Mouse (Mus musculus): Measurements from ENCODE around the gene Acap1. TPM values are rescaled to one million over a fixed set of nuclear protein-coding genes. Genes with fewer than 3 reads are reported as not detected.
"Not testable (repeated sequence)": the region's sequence is repeated elsewhere in the genome, so short reads cannot be mapped to it uniquely, and the experiment has no call there.

Gene Acap1
- polyA plus RNA-seq, 1 experiment from 2014 or later, result 0.83 TPM

DNA sequence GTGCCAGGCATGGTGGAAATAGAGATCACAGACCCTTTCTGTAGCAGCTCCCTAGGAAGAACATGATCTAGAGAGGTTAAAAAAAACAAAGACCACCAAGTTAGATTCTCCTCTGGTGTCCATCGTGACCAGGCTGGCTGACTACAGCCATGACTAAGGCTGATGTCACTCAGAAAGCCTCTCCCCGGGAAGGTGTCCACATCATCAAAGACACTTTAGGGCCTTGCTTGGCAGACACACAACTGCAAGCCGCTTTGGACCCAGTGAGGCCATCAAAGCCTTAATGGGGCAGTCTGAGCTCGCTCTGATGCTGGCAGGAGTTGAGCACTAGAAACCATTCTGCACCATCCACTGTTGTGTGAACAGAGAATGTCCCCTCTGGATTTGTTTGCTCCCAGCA is 22.9 kb downstream of the Acap1 start:
- TF ChIP-seq CTCF (IDR thresholded peaks at IDR 0.05; ENCODE audit: low read depth), result no peak
- H3K27ac ChIP-seq (ENCODE audit: low read depth), result no peak overlapping the region
- H3K4me2 ChIP-seq, result no peak overlapping the region
- H3K4me1 ChIP-seq (ENCODE audit: insufficient read depth), result peaks cover 6% of the 10 kb centered on the region; the same call in 1 of the 2 replicates
- no peaks in the 10 kb centered on the region for H3K36me3 ChIP-seq (ENCODE audit: insufficient read depth)
- no peaks in the 10 kb centered on the region for H3K27me3 ChIP-seq (ENCODE audit: insufficient read depth, low read length)
- DNase-seq (no peak), ATAC-seq (ENCODE audit: insufficient read depth) (no peak)
- no peak overlapping the region for H3K4me3 ChIP-seq (ENCODE audit: low read depth, low read length)
- 75% methylated on average over 4 of the region's 4 CpGs for WGBS
- H3K9me3 ChIP-seq (ENCODE audit: low read depth, low read length), result no peaks in the 10 kb centered on the region
- no peak overlapping the region for H3K9ac ChIP-seq

DNA sequence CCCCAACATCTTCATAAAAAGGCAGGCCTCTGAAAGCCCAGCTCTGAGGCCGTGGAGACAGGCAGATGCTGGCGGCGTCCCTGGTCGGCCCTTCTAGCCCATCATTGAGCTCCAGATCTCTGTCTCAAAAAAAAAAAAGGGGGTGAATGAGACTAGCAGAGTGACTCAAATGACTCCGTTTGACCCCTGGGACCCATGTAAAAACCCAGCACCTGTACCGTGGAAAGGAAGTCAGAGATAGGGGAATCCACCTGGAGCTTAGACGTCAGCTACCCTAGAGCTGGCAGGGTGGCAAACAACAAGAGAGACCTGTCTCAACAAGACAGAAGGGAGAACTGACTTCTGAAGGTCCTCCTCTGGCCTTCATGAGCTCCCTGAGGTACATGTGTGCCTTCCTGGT is 23.5 kb downstream of the Acap1 start:
- Histone ChIP-seq H3K9me3 (ENCODE audit: low read depth, low read length) (no peaks in the 10 kb centered on the region), H3K4me2 (no peak overlapping the region), H3K27ac (ENCODE audit: low read depth) (no peak overlapping the region), H3K9ac (no peak overlapping the region), H3K27me3 (ENCODE audit: insufficient read depth, low read length) (no peaks in the 10 kb centered on the region), H3K36me3 (ENCODE audit: insufficient read depth) (no peaks in the 10 kb centered on the region), H3K4me3 (ENCODE audit: low read depth, low read length) (no peak overlapping the region), H3K4me1 (ENCODE audit: insufficient read depth) (peaks cover 6% of the 10 kb centered on the region; the same call in 1 of the 2 replicates)
- ATAC-seq (ENCODE audit: insufficient read depth), result no peak
- no peak for DNase-seq
- WGBS, result 83% methylated on average over 7 of the region's 7 CpGs
- no peak for TF ChIP-seq CTCF (IDR thresholded peaks at IDR 0.05; ENCODE audit: low read depth)

DNA sequence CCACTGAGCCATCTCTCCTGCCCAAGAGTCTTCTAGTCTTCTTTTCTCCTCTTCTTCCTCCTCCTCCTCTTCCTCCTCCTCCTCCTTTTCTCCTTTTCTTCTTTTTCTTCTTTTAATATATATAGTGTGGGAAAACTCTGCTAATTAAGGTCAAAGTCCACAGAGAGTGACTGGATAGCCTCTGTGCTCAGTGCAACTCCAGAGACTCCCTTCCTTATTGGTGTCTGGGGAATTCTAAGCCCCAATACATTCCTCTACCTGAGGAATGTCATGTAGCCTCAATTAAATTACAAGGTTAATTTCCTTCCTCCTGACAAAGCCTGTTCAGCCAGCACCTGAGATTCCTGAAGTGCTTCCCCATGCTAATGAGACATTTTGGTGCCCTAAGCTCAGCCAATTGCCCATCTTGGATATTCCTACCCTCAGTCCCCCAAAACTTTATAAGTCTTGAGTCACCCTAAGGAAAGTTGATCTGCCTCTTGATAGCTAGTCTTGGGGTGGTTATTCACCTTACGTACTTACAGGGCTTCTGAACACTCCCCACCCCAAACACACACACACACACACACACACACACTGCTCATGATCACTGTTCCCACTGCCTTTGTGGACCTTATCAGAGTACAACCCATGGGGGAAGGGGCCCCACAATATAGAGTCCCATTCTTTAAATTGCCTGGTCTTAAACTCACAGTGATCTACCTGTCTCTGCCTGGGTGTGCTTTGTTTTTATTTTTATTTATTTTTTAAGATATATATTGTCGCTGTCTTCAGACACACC is 24.9 kb downstream of the Acap1 start:
- H3K27ac ChIP-seq (ENCODE audit: low read depth), result no peak overlapping the region
- no peak for TF ChIP-seq CTCF (IDR thresholded peaks at IDR 0.05; ENCODE audit: low read depth)
- no peak overlapping the region for H3K9ac ChIP-seq
- H3K27me3 ChIP-seq (ENCODE audit: insufficient read depth, low read length), result no peaks in the 10 kb centered on the region
- 82% methylated on average over 2 of the region's 2 CpGs for WGBS
- no peaks in the 10 kb centered on the region for H3K36me3 ChIP-seq (ENCODE audit: insufficient read depth)
- ATAC-seq (ENCODE audit: insufficient read depth), result no peak
- H3K4me1 ChIP-seq (ENCODE audit: insufficient read depth), result no peaks in the 10 kb centered on the region
- no peak overlapping the region for H3K4me3 ChIP-seq (ENCODE audit: low read depth, low read length)
- H3K4me2 ChIP-seq, result no peak overlapping the region
- DNase-seq, result no peak
- no peaks in the 10 kb centered on the region for H3K9me3 ChIP-seq (ENCODE audit: low read depth, low read length)

DNA sequence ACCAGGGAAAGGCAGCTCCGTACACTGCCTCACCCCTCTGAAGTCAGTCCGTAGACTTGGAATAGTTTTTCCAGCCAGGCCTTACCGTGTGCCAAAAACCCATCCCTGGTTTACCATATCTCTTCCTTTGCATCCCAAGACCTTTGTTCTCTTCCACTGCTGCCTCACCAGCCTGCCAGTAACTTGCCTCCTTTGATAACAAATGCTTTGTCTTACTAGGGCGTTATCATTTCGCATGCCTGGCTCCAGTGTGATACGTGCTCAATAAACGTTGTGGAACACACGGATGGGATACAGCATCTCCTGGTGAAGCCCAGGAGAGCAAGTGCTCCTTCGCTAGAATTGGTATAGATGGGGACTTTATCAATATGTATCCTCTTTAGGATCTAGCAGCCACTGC is 28.0 kb downstream of the Acap1 start:
- Histone ChIP-seq H3K27me3 (ENCODE audit: insufficient read depth, low read length) (no peaks in the 10 kb centered on the region), H3K36me3 (ENCODE audit: insufficient read depth) (no peaks in the 10 kb centered on the region), H3K4me2 (no peak overlapping the region), H3K9ac (no peak overlapping the region), H3K9me3 (ENCODE audit: low read depth, low read length) (no peaks in the 10 kb centered on the region), H3K27ac (ENCODE audit: low read depth) (no peak overlapping the region), H3K4me3 (ENCODE audit: low read depth, low read length) (no peak overlapping the region), H3K4me1 (ENCODE audit: insufficient read depth) (no peaks in the 10 kb centered on the region)
- no peak for TF ChIP-seq CTCF (IDR thresholded peaks at IDR 0.05; ENCODE audit: low read depth)
- ATAC-seq (ENCODE audit: insufficient read depth) (no peak), DNase-seq (no peak)
- whole genome bisulfite sequencing, result 56% methylated on average over 9 of the region's 9 CpGs

DNA sequence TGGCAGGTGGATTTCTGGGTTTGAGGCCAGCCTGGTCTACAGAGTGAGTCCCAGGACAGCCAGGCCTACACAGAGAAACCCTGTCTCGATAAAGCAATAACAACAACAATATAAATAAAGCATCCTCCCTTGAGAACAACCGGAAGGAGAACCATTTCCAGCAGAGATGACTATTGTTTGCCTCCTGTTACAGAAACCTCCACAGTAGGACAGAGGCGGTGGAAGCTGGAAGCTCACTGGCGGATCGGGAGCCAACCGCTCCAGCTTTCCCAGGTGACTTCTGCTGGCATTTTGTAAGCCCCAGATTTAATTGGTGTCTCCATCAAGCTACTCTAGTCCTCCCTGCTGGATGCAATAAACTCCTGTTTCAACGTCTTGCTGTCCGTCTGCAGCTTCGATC is 29.8 kb downstream of the Acap1 start:
- 79% methylated on average over 9 of the region's 9 CpGs for WGBS
- no peak overlapping the region for H3K27ac ChIP-seq (ENCODE audit: low read depth)
- H3K4me1 ChIP-seq (ENCODE audit: insufficient read depth), result no peaks in the 10 kb centered on the region
- no peak overlapping the region for H3K4me3 ChIP-seq (ENCODE audit: low read depth, low read length)
- no peak overlapping the region for H3K4me2 ChIP-seq
- DNase-seq (no peak), ATAC-seq (ENCODE audit: insufficient read depth) (no peak)
- TF ChIP-seq CTCF (IDR thresholded peaks at IDR 0.05; ENCODE audit: low read depth), result no peak
- no peak overlapping the region for H3K9ac ChIP-seq
- H3K36me3 ChIP-seq (ENCODE audit: insufficient read depth), result no peaks in the 10 kb centered on the region
- H3K9me3 ChIP-seq (ENCODE audit: low read depth, low read length), result no peaks in the 10 kb centered on the region
- H3K27me3 ChIP-seq (ENCODE audit: insufficient read depth, low read length), result no peaks in the 10 kb centered on the region

DNA sequence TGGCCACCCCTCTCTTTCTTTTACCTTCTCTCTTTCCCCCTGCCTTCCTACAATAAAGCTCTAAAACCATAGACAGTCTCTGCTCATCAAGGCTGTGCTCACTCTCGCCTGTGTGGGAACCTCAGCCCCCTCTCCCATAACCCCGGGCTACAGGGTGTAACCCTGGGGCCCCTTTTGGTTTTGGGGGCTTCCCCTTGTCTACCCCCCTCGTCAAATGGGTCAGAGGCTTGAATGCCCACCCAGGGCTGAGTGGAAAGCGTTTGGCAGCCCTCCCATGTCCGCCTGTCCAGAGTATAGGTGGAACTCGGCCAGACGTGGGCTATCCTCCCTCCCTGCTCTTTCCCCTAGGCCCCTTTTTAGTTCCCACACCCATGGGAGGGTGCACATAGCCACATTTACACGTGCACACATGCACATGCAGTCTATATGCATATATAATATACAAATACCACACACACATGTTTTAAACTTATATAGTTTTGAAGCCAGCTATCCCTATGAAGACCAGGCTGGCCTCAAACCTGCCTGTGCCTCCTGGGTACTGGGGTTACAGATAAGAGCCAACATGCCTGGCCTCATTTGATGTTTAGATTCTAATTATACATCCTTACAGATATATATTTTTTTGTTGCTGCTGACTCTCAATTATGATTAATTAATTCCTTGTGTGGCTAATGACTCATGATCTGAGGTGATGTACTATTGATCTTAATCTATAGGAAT is 31.0 kb downstream of the Acap1 start:
- Histone ChIP-seq H3K4me3 (ENCODE audit: low read depth, low read length) (no peak overlapping the region), H3K27ac (ENCODE audit: low read depth) (no peak overlapping the region; the same call in 1 of the 2 replicates), H3K27me3 (ENCODE audit: insufficient read depth, low read length) (peaks cover under 1% of the 10 kb centered on the region; the same call in 1 of the 2 replicates), H3K36me3 (ENCODE audit: insufficient read depth) (no peaks in the 10 kb centered on the region), H3K9me3 (ENCODE audit: low read depth, low read length) (no peaks in the 10 kb centered on the region), H3K9ac (no peak overlapping the region), H3K4me2 (no peak overlapping the region), H3K4me1 (ENCODE audit: insufficient read depth) (no peaks in the 10 kb centered on the region)
- ATAC-seq (ENCODE audit: insufficient read depth) (no peak), DNase-seq (no peak)
- TF ChIP-seq CTCF (IDR thresholded peaks at IDR 0.05; ENCODE audit: low read depth), result no peak
- 40% methylated on average over 8 of the region's 8 CpGs for WGBS

DNA sequence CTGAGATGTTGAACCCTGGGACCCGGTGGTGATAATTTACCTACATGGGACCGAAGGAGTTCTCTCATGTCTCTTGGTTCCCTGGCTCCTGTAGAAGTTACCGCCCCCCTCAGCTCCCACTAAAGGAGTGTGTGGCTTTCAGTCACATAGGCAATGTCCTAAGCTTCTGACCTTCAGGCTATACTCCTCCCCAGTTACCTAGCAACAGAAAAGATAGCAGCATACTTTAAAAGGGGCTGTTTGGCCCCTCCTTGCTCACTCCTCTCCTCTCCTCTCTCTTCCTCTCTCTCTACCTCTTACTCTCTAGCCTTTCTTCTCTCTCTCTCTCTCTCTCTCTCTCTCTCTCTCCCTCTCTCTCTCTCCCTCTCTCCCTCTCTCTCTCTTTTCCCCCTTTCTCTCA is 31.6 kb downstream of the Acap1 start:
- not testable (repeated sequence) for H3K4me2 ChIP-seq; ATAC-seq (ENCODE audit: insufficient read depth); H3K36me3 ChIP-seq (ENCODE audit: insufficient read depth); H3K9me3 ChIP-seq (ENCODE audit: low read depth, low read length); DNase-seq; H3K9ac ChIP-seq; H3K4me3 ChIP-seq (ENCODE audit: low read depth, low read length); H3K4me1 ChIP-seq (ENCODE audit: insufficient read depth); H3K27ac ChIP-seq (ENCODE audit: low read depth); H3K27me3 ChIP-seq (ENCODE audit: insufficient read depth, low read length)
- 54% methylated on average over 3 of the region's 3 CpGs for WGBS
